Mouse (Mus musculus): ENCODE data around the gene Prr13.

DNA sequence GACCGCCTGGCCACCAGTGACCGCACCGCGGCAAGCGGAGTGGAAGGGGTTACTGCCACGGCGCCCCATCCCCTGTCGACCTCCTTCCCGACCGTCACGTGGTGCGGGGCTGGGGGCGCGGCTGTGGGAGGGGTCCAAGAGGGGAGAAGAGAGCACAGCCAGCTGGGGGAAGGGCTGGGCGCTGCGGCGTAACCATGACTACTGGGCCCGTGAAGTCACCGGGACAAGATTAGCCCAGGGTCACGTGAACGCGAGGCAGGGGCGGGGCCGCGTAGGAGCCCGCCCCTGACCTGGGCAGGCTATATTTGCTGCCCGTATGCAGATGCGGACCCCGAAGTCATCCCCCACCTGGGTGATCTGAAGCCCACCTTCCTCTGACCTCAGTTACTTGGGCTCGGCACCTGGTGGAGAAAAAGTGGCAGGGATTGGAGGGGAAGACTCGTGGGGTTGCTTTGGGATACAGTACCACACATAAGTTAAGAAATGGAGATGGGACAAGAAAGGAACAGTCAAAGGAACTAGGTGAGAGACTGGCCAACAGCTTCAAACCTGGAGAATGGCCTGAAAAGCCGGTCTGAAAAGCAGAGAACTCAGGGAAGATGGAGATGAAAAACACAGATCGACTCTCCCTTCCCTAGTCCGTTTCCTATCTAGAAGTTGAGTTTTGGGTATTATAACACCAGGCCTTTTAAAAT, 51.9 kb downstream of the Prr13 start:
- TF ChIP-seq CTCF (IDR thresholded peaks at IDR 0.05; ENCODE audit: borderline replicate concordance, control insufficient read depth, extremely low read depth, insufficient read depth, low read length, poor library complexity): no peak
- TF ChIP-seq POLR2A (IDR thresholded peaks at IDR 0.05; ENCODE audit: control insufficient read depth, extremely low read depth, insufficient read depth, low read length, poor library complexity): no peak

Measured in thymus, adult 2 months (tissue).